ENCODE assay signal across 10 mouse cellular contexts in the genomic region with DNA sequence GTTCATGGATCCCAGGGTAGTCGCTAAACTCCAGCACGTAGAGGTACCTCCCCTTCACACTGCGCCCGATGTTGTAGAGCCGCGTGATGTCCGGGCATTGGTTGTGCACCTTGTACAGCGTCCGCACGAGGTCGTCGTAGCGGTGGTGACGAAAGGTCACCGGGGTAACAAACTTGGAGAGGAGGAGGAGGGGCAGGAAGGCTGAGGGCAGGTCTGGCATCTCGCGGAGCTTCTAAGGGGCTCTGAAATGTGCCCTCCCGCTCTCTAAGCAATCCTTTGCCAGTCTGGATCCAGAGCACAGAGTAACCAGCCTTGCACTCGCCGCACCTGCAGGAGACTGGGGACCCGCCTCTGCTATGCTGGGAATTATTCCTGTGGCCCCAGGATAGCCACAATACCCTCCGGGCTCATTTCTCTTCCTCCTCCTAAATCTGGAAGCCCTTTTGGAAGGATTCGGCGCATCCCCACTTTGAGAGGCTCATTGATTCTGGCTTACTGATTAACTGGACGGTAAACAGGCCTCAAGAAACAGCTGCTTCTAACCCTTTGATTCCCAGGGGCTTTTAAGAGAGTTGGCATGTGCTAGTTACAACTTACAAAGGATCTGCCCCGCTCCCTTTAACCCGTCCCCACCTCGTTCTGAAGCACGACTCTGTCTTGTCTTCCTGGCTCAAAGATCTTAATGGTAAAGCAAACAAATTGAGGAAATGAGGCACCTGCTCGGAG. TPM values are rescaled to one million over a fixed set of nuclear protein-coding genes. Genes with fewer than 3 reads are reported as not detected.
DNase-seq lines count a peak whose midpoint lies in the region; ATAC-seq and TF ChIP-seq lines count a peak whose summit lies in the region.
"Had no signal": no experiment of that assay in that cellular context is flagged by ENCODE, and none has a peak within 500 bp of the region (broad histone marks: within the 10 kb centered on the region; RNA-seq: fewer than 3 reads in every experiment).

A gene (minus strand): TSS at position 488 of the 726 bp plus-strand sequence.

- H3K9ac ChIP-seq in lung, embryonic 16.5 days (ENCODE audit: low read length): 0 out of 2 replicates have a peak within 1 kb of the TSS, but pooled peaks have one; percentile 31

- H3K4me1 ChIP-seq in megakaryocyte, embryonic 14.5 days: peaks cover 3% of the 10 kb centered on the region; the same call in 1 of the 2 replicates
- H3K4me1 ChIP-seq in kidney, adult 2 months (ENCODE audit: control insufficient read depth, insufficient read depth, low read length): peaks cover 3% of the 10 kb centered on the region; the same call in 1 of the 2 replicates
- no peaks in the 10 kb centered on the region for H3K4me1 ChIP-seq in lung, embryonic 16.5 days (replicated peaks; ENCODE audit: control insufficient read depth, insufficient read depth, low read length)

- H3K27me3 ChIP-seq in megakaryocyte, embryonic 14.5 days (replicated peaks): peaks cover 44% of the 10 kb centered on the region
- no peaks in the 10 kb centered on the region for H3K27me3 ChIP-seq in kidney, adult 2 months (replicated peaks; ENCODE audit: control insufficient read depth, insufficient read depth, low read length)
- H3K27me3 ChIP-seq in lung, embryonic 16.5 days (ENCODE audit: control insufficient read depth, insufficient read depth, low read depth, low read length): no peaks in the 10 kb centered on the region

- H3K27ac ChIP-seq in kidney, adult 2 months (ENCODE audit: insufficient read depth, low read depth, low read length): peak within 1 kb of the TSS; percentile 35; the same call in 1 of the 2 replicates
- H3K27ac ChIP-seq in lung, embryonic 16.5 days (ENCODE audit: low read length): no peak within 1 kb of the TSS
- H3K27ac ChIP-seq: macrophage had no signal

- peak; percentile 81 for DNase-seq in kidney, adult 2 months
- peak; percentile 82 for DNase-seq in yolk sac, embryonic 10.5 days (ENCODE audit: low spot score)
- DNase-seq in thymus, postnatal 10 days (ENCODE audit: low spot score in 2 of 2): no peak
- DNase-seq in T-cell, adult 2 months (ENCODE audit: low spot score): no peak
- no peak for DNase-seq in cerebellum, postnatal 25 days

- TF ChIP-seq POLR2A in kidney, adult 2 months (IDR thresholded peaks at IDR 0.05; ENCODE audit: low read depth, low read length): no peak

- no peak for ATAC-seq in megakaryocyte, adult 5-6 weeks (ENCODE audit: poor library complexity, severe bottlenecking)
- ATAC-seq in lung, embryonic 16.5 days (ENCODE audit: low read depth): peak; percentile 65
- ATAC-seq: Patski had no signal

- peak within 1 kb of the TSS; percentile 38 for H3K4me3 ChIP-seq in megakaryocyte, embryonic 14.5 days (replicated peaks)
- H3K4me3 ChIP-seq in kidney, adult 2 months (ENCODE audit: insufficient read depth, low read depth, low read length): peak within 1 kb of the TSS; percentile 35
- peak within 1 kb of the TSS; percentile 19 for H3K4me3 ChIP-seq in lung, embryonic 16.5 days (ENCODE audit: low read length)

- H3K36me3 ChIP-seq in megakaryocyte, embryonic 14.5 days (replicated peaks; ENCODE audit: low read length): no peaks in the 10 kb centered on the region
- H3K36me3 ChIP-seq in kidney, adult 2 months (ENCODE audit: control insufficient read depth, insufficient read depth, low read length): no peaks in the 10 kb centered on the region
- no peaks in the 10 kb centered on the region for H3K36me3 ChIP-seq in lung, embryonic 16.5 days (ENCODE audit: control insufficient read depth, insufficient read depth, low read length)

- peak; percentile 36; the same call in 1 of the 2 replicates for TF ChIP-seq CTCF in kidney, adult 2 months (conservative IDR thresholded peaks at IDR 0.05; ENCODE audit: insufficient read depth, insufficient read length, low read depth, low read length)

- 11% methylated on average over 30 of the region's 30 CpGs for WGBS in kidney, adult 2 months
- WGBS in lung, embryonic 16.5 days: 17% methylated on average over 30 of the region's 30 CpGs

- H3K4me2 ChIP-seq in lung, embryonic 16.5 days (ENCODE audit: low read depth, low read length): peak within 1 kb of the TSS; percentile 44

- no peaks in the 10 kb centered on the region for H3K9me3 ChIP-seq in megakaryocyte, embryonic 14.5 days
- H3K9me3 ChIP-seq in lung, embryonic 16.5 days (ENCODE audit: control insufficient read depth, low read length): no peaks in the 10 kb centered on the region

RNA-seq across cellular contexts. Expression of the gene that starts here (rescaled TPM):
- not detected in 2 replicates for polyA plus RNA-seq in megakaryocyte, embryonic 14.5 days (2012; ENCODE audit: insufficient read depth, low replicate concordance)
- 0.16 TPM in 1 of 2 replicates, not detected in the other for total RNA-seq in megakaryocyte, adult 5-6 weeks (2015)
- total RNA-seq in megakaryocyte, adult 5-6 weeks (2017): 0.20 and 0.77 TPM in 2 replicates
- 100 and 103 TPM in 2 replicates for polyA plus RNA-seq in kidney, adult 2 months (2012; rRNA removed)
- polyA plus RNA-seq in lung, embryonic 16.5 days (2015; fragmentation: Nextera tagmentation; extraction: Ambion mirVana): 4.9 and 5.5 TPM in 2 replicates
- polyA plus RNA-seq: macrophage had no signal

Comparison
In these comparisons a context has a peak if more than half of its experiments do, and no peak if none do; other contexts are left out.
1. RNA of the gene that starts here (polyA plus RNA-seq): 100 to 103 TPM in kidney, adult 2 months; 4.9 to 5.5 TPM in lung, embryonic 16.5 days and not detected in megakaryocyte, embryonic 14.5 days; every median in the first group is over 10 times any median in the second.
2. DNase-seq: peak in kidney, adult 2 months (single experiment) and yolk sac, embryonic 10.5 days (single experiment); none in thymus, postnatal 10 days (0 of 2), T-cell, adult 2 months (single experiment) and cerebellum, postnatal 25 days (0 of 2).
3. Peak in every context shown above with its lines, with median percentiles within 50 percentile points of each other: H3K4me3 ChIP-seq.